Comparison of ENCODE assay signal across 8 mouse cellular contexts in the genomic region with DNA sequence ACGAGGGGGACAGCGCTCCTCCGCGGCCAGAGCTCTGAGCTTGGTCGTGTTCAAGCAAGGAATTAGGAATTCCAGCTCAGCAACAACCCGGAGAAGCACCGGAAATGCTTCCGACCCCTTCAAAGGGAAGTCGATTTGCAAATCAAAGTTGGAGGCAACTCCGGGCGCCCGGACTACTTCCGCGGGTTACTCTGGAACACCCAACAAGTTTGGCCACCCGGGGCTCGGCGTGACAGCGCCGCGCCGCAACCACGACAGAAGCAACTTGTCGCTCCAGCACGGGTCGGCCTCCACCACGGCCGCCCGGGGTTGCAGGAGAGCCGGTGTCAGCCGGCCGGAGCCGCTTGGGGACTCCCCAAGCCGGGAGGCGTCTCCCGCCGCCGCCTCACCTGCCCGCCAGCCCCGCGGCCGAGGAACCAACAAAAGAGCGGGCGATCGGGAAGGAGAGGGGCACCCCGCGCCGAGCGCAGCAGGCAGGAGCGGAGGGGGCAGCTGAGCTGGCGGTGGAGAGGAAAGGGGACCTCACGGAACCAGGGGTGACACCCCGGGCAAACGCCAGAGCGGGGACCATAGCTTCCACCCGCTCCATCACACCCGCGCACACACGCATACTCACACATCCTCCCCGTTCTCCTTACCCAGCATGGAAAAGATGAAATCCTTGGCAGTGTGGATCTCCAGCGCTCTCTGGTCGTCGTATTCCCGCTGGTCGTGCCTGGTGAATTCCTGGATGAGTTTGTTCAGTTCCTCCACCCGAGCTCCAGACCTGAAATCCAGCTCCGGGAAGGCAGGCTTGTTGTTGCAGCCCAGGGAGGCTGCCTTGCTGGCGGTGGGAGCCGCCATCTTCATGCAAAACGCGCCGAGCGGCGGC. TPM values are rescaled to one million over a fixed set of nuclear protein-coding genes. Genes with fewer than 3 reads are reported as not detected.
DNase-seq lines count a peak whose midpoint lies in the region; ATAC-seq lines count a peak whose summit lies in the region.

A gene (minus strand): TSS at position 859 of the 871 bp plus-strand sequence.

- peak within 1 kb of the TSS; percentile 51 for H3K4me2 ChIP-seq in embryonic facial prominence, embryonic 11.5 days (ENCODE audit: low read depth, low read length)
- peak within 1 kb of the TSS; percentile 64 for H3K4me2 ChIP-seq in stomach, embryonic 14.5 days (replicated peaks; ENCODE audit: low read depth, low read length)

- no peaks in the 10 kb centered on the region for H3K9me3 ChIP-seq in erythroblast, embryonic 14.5 days (ENCODE audit: control insufficient read depth, low read length)
- H3K9me3 ChIP-seq in embryonic facial prominence, embryonic 11.5 days (replicated peaks; ENCODE audit: control insufficient read depth, low read length) = no peaks in the 10 kb centered on the region
- H3K9me3 ChIP-seq in stomach, embryonic 14.5 days (ENCODE audit: control insufficient read depth, low read depth, low read length) = no peaks in the 10 kb centered on the region

- H3K4me1 ChIP-seq in erythroblast, embryonic 14.5 days (ENCODE audit: control insufficient read depth) = no peaks in the 10 kb centered on the region
- peaks cover 3% of the 10 kb centered on the region; the same call in 1 of the 2 replicates for H3K4me1 ChIP-seq in embryonic facial prominence, embryonic 11.5 days (ENCODE audit: control insufficient read depth, insufficient read depth, low read length)
- peaks cover 11% of the 10 kb centered on the region for H3K4me1 ChIP-seq in stomach, embryonic 14.5 days (ENCODE audit: control insufficient read depth, insufficient read depth, low read length)

- WGBS in embryonic facial prominence, embryonic 11.5 days = under 1% methylated on average over 73 of the region's 73 CpGs
- WGBS in stomach, embryonic 14.5 days = under 1% methylated on average over 69 of the region's 73 CpGs

- H3K27me3 ChIP-seq in erythroblast, embryonic 14.5 days (ENCODE audit: control insufficient read depth) = peaks cover 44% of the 10 kb centered on the region
- no peaks in the 10 kb centered on the region; the same call in 1 of the 2 replicates for H3K27me3 ChIP-seq in embryonic facial prominence, embryonic 11.5 days (ENCODE audit: control insufficient read depth, insufficient read depth, low read length)
- H3K27me3 ChIP-seq in stomach, embryonic 14.5 days (ENCODE audit: control insufficient read depth, insufficient read depth, low read length) = no peaks in the 10 kb centered on the region

- DNase-seq in embryonic facial prominence, embryonic 11.5 days (ENCODE audit: low spot score) = peak; percentile 70
- DNase-seq in heart, adult 18-20 months = peak; percentile 58 to 75
- DNase-seq in kidney, adult 18-20 months = peak; percentile 76
- DNase-seq in left cerebral cortex, postnatal 25 days (ENCODE audit: low spot score in 2 of 2) = peak; percentile 65 to 66
- DNase-seq in mesoderm, embryonic 11.5 days (ENCODE audit: low read depth, low spot score) = peak; percentile 65

- H3K4me3 ChIP-seq in erythroblast, embryonic 14.5 days (replicated peaks) = peak within 1 kb of the TSS; percentile 51
- peak within 1 kb of the TSS; percentile 66 for H3K4me3 ChIP-seq in embryonic facial prominence, embryonic 11.5 days (ENCODE audit: low read depth, low read length)
- peak within 1 kb of the TSS; percentile 61 for H3K4me3 ChIP-seq in stomach, embryonic 14.5 days (ENCODE audit: low read depth, low read length)

- no peak for ATAC-seq in erythroblast, adult 5-6 weeks (replicated peaks; ENCODE audit: low FRiP score, poor library complexity, severe bottlenecking)
- peak; percentile 61 for ATAC-seq in embryonic facial prominence, embryonic 11.5 days (replicated peaks; ENCODE audit: insufficient number of reproducible peaks, low FRiP score, low TSS enrichment, low read depth)
- ATAC-seq in stomach, embryonic 14.5 days (ENCODE audit: insufficient number of reproducible peaks, insufficient read depth, low FRiP score, low read depth) = peak; percentile 50; the same call in 1 of the 2 replicates

- intact Hi-C loops in left cerebral cortex, postnatal 25 days (cut with DNase I) = loop anchor here (2.0 to 5.0 kb wide), 3 partner anchors 87 to 633 kb away; no protein-coding TSS in a partner anchor

- H3K27ac ChIP-seq in embryonic facial prominence, embryonic 11.5 days (replicated peaks; ENCODE audit: low read depth, low read length) = peak within 1 kb of the TSS; percentile 91
- H3K27ac ChIP-seq in stomach, embryonic 14.5 days (ENCODE audit: low read length) = peak within 1 kb of the TSS; percentile 92

- H3K9ac ChIP-seq in embryonic facial prominence, embryonic 11.5 days (replicated peaks; ENCODE audit: low read length) = peak within 1 kb of the TSS; percentile 92
- peak within 1 kb of the TSS; percentile 82 for H3K9ac ChIP-seq in stomach, embryonic 14.5 days (replicated peaks; ENCODE audit: low read depth, low read length)

- H3K36me3 ChIP-seq in erythroblast, embryonic 14.5 days (ENCODE audit: control insufficient read depth) = no peaks in the 10 kb centered on the region
- H3K36me3 ChIP-seq in embryonic facial prominence, embryonic 11.5 days (replicated peaks; ENCODE audit: control insufficient read depth, insufficient read depth, low read depth, low read length) = no peaks in the 10 kb centered on the region
- H3K36me3 ChIP-seq in stomach, embryonic 14.5 days (ENCODE audit: control insufficient read depth, insufficient read depth, low read length) = no peaks in the 10 kb centered on the region

RNA-seq across cellular contexts. Expression of the gene that starts here (rescaled TPM):
- not detected in 2 replicates for polyA plus RNA-seq in erythroblast, embryonic 14.5 days (2012)
- total RNA-seq in erythroblast, adult 5-6 weeks (2015; ENCODE audit: low replicate concordance) = not detected in 2 replicates
- not detected in 2 replicates for total RNA-seq in erythroblast, adult 5-6 weeks (2017; ENCODE audit: low replicate concordance)
- 11.5 and 11.6 TPM in 2 replicates for polyA plus RNA-seq in embryonic facial prominence, embryonic 11.5 days (2014; fragmentation: Nextera tagmentation; extraction: Ambion mirVana)
- 1 to 10 TPM; 8.4 to 9.3 TPM for total RNA-seq in heart, adult 18-20 months (2021)
- total RNA-seq in left cerebral cortex, postnatal 25 days (2021) = 10 to 100 TPM; 41.5 to 50.0 TPM
- 8.4 and 8.7 TPM in 2 replicates for polyA plus RNA-seq in stomach, embryonic 14.5 days (2014; fragmentation: Nextera tagmentation; extraction: Ambion mirVana)

Comparison
In these comparisons a context has a peak if more than half of its experiments do, and no peak if none do; other contexts are left out.
1. RNA of the gene that starts here (total RNA-seq): 41.5 to 50.0 TPM in left cerebral cortex, postnatal 25 days and 8.4 to 9.3 TPM in heart, adult 18-20 months; not detected in erythroblast, adult 5-6 weeks; every median in the first group is over 4 times any median in the second.
2. RNA of the gene that starts here (total RNA-seq): 41.5 to 50.0 TPM in left cerebral cortex, postnatal 25 days; 8.4 to 9.3 TPM in heart, adult 18-20 months; every median in the first group is over 4 times any median in the second.
3. Peak in every context shown above with its lines, with median percentiles within 50 percentile points of each other: H3K4me3 ChIP-seq and DNase-seq.